Mouse (Mus musculus) E14TG2a.4 (cell line): ENCODE results near the gene Itgae.

Experiments used
- CTCF ChIP-seq: conservative IDR thresholded peaks from 2 replicates; pipeline ENCODE4 v1.5.1; 2014; ENCODE audit warnings: low read length
- NANOG ChIP-seq: IDR thresholded peaks from 2 replicates; pipeline ENCODE4 v1.6.1; 2014; ENCODE audit warnings: borderline replicate concordance, low read length, mixed read lengths

- no peak for TF ChIP-seq CTCF
- TF ChIP-seq NANOG = no peak
These were observed 4.0 kb downstream of the Itgae start for GRCm38 (mm10) chr11:73094231-73094995.
